Mouse (Mus musculus) megakaryocyte-erythroid progenitor cell, adult 5-6 weeks (primary cell): ENCODE results near the gene Gm5168. TPM values are rescaled to one million over a fixed set of nuclear protein-coding genes. Genes with fewer than 3 reads are reported as not detected.
"Not testable (repeated sequence)": the region's sequence is repeated elsewhere in the genome, so short reads cannot be mapped to it uniquely, and the experiment has no call there.

ENCODE experiments used
- ATAC-seq: replicated peaks from 2 replicates; pipeline ENCODE4 v1.8.0; 2016; ENCODE audit warnings: mild to moderate bottlenecking, inconsistent platforms; ENCODE audit not compliant: severe bottlenecking, poor library complexity, low FRiP score, low TSS enrichment
- total RNA-seq, 2 experiments: library from RNA; stranded (forward) in 1 of 2; stranded (reverse) in 1 of 2; fragments of 200-1000, 215-1000 nt in 1 of 2; fragments of >200 nt in 1 of 2; fragmentation: Nextera tagmentation in 1 of 2; gene quantifications; 2 replicates each; pipeline ENCODE4 v1.2.3; 2014 to 2017

Gene Gm5168
- total RNA-seq (2014; fragmentation: Nextera tagmentation), result not detected in 2 replicates
- total RNA-seq (2017), result not detected in 2 replicates

DNA sequence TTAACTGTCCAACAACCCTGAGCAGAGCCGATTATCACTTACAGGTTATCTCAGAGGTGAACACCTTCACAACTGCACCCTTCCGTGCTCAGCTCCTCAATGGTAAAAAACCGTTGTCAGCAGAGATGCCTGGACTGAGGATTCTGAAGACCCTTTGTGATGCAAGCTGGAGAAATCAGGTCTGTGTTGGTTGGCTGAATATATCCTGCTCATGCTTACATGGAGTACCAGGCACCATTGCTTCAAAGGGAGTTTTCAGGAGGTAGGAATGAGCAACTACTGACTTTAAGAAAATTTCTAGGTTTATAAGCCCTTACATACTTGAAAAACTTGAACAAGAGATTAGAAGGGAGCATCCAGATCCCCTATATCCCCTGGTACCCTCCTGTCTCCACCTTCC lies at the start of gene Gm5168:
Gene Gm5168, minus strand, starts transcription at position 101 of the 400 bp plus-strand sequence.
- ATAC-seq, result not testable (repeated sequence)

Other genes starting within 250 kb of the Gm5168 start
- gene Gm2012, start 180.3 kb upstream of the Gm5168 start, total RNA-seq (2014; fragmentation: Nextera tagmentation), result not detected in 2 replicates
- not detected in 2 replicates for gene Gm2012, start 180.3 kb upstream of the Gm5168 start, total RNA-seq (2017)